Mouse (Mus musculus) cortical plate, adult 2 months (tissue): ENCODE data around the gene Pi4k2a.

ENCODE experiments used
- CTCF ChIP-seq: fragments of 200-500 bp; IDR thresholded peaks from 2 replicates; pipeline ENCODE4 v1.5.1; 2011; ENCODE audit warnings: mild to moderate bottlenecking, control low read depth, low read length; ENCODE audit not compliant: insufficient read depth; ENCODE audit errors: extremely low read depth
- POLR2A ChIP-seq: fragments of 200-500 bp; IDR thresholded peaks from 2 replicates; pipeline ENCODE4 v1.6.1; 2011; ENCODE audit warnings: mild to moderate bottlenecking, low read length, control low read depth; ENCODE audit not compliant: insufficient read depth; ENCODE audit errors: extremely low read depth

- TF ChIP-seq CTCF, result no peak
- no peak for TF ChIP-seq POLR2A
Measured at GRCm38 (mm10) chr19:42124684-42125083, 34.4 kb downstream of the Pi4k2a start.
